In genomic region chr5:37244161-37244560, GRCm38 (mm10) we compare ENCODE assay signal across 8 mouse cellular contexts. TPM values are rescaled to one million over a fixed set of nuclear protein-coding genes. Genes with fewer than 3 reads are reported as not detected.
DNase-seq lines count a peak whose midpoint lies in the region; ATAC-seq and TF ChIP-seq lines count a peak whose summit lies in the region.

No protein-coding gene starts in this region.

- H3K9ac ChIP-seq in hindbrain, embryonic 12.5 days = peak overlapping the region; percentile 88
- peak overlapping the region; percentile 88; the same call in 1 of the 2 replicates for H3K9ac ChIP-seq in midbrain, embryonic 12.5 days (replicated peaks)

- peaks cover 4% of the 10 kb centered on the region for H3K4me1 ChIP-seq in cortical plate, adult 2 months (ENCODE audit: control insufficient read depth, insufficient read depth, low read length)
- peaks cover 60% of the 10 kb centered on the region for H3K4me1 ChIP-seq in hindbrain, embryonic 12.5 days
- peaks cover 58% of the 10 kb centered on the region for H3K4me1 ChIP-seq in midbrain, embryonic 12.5 days

- no peak overlapping the region for H3K27ac ChIP-seq in cortical plate, adult 2 months (ENCODE audit: insufficient read depth, low read length)
- H3K27ac ChIP-seq in hindbrain, embryonic 12.5 days = peak overlapping the region; percentile 98
- peak overlapping the region; percentile 96 for H3K27ac ChIP-seq in midbrain, embryonic 12.5 days (replicated peaks)

- peaks cover 63% of the 10 kb centered on the region for H3K27me3 ChIP-seq in hindbrain, embryonic 12.5 days
- peaks cover 57% of the 10 kb centered on the region for H3K27me3 ChIP-seq in midbrain, embryonic 12.5 days

- H3K4me2 ChIP-seq in hindbrain, embryonic 12.5 days (replicated peaks) = peak overlapping the region; percentile 74
- H3K4me2 ChIP-seq in midbrain, embryonic 12.5 days (replicated peaks) = peak overlapping the region; percentile 79

- no peak for TF ChIP-seq CTCF in brain, embryonic 14.5 days (IDR thresholded peaks at IDR 0.05; ENCODE audit: borderline replicate concordance, extremely low read depth, insufficient read depth, insufficient read length)
- no peak for TF ChIP-seq CTCF in cortical plate, adult 2 months (IDR thresholded peaks at IDR 0.05; ENCODE audit: extremely low read depth, insufficient read depth, low read length)

- H3K36me3 ChIP-seq in hindbrain, embryonic 12.5 days = no peaks in the 10 kb centered on the region
- H3K36me3 ChIP-seq in midbrain, embryonic 12.5 days = no peaks in the 10 kb centered on the region

- peak; percentile 30 for ATAC-seq in hindbrain, embryonic 12.5 days (ENCODE audit: low FRiP score)
- peak; percentile 36 for ATAC-seq in midbrain, embryonic 12.5 days (ENCODE audit: low FRiP score, low read depth)

- peak; percentile 95 for DNase-seq in brain, embryonic 14.5 days (ENCODE audit: low read depth)
- no peak for DNase-seq in thymus, postnatal 25 days
- DNase-seq in urinary bladder, postnatal 14 days (ENCODE audit: low spot score) = no peak
- no peak for DNase-seq in T-cell, adult 2 months (ENCODE audit: low spot score)
- no peak for DNase-seq in urinary bladder, postnatal 25 days (ENCODE audit: low spot score)

- WGBS in hindbrain, embryonic 12.5 days = under 1% methylated on average over 13 of the region's 13 CpGs
- WGBS in midbrain, embryonic 12.5 days = 2% methylated on average over 13 of the region's 13 CpGs

- no peaks in the 10 kb centered on the region for H3K9me3 ChIP-seq in hindbrain, embryonic 12.5 days (replicated peaks)
- H3K9me3 ChIP-seq in midbrain, embryonic 12.5 days = no peaks in the 10 kb centered on the region

- H3K4me3 ChIP-seq in cortical plate, adult 2 months (ENCODE audit: insufficient read depth, low read length) = peak overlapping the region; percentile 94
- H3K4me3 ChIP-seq in hindbrain, embryonic 12.5 days = peak overlapping the region; percentile 74
- peak overlapping the region; percentile 82 for H3K4me3 ChIP-seq in midbrain, embryonic 12.5 days

- no peak for TF ChIP-seq POLR2A in brain, embryonic 14.5 days (IDR thresholded peaks at IDR 0.05; ENCODE audit: borderline replicate concordance, extremely low read depth, insufficient read depth, insufficient read length, poor library complexity, severe bottlenecking)
- TF ChIP-seq POLR2A in cortical plate, adult 2 months (IDR thresholded peaks at IDR 0.05; ENCODE audit: extremely low read depth, insufficient read depth, low read length) = peak; percentile 66; the same call in 1 of the 2 replicates

RNA-seq across cellular contexts. Expression of gene Crmp1, which starts 2.4 kb away (rescaled TPM):
- 866 and 1,134 TPM in 2 replicates for polyA plus RNA-seq in brain, embryonic 14.5 days (2012; rRNA removed)
- 194 and 217 TPM in 2 replicates for polyA plus RNA-seq in cortical plate, adult 2 months (2012; rRNA removed)
- polyA plus RNA-seq in hindbrain, embryonic 12.5 days (2016; fragmentation: Nextera tagmentation; extraction: Ambion mirVana) = 497 and 557 TPM in 2 replicates
- 404 and 454 TPM in 2 replicates for polyA plus RNA-seq in midbrain, embryonic 12.5 days (2016; fragmentation: Nextera tagmentation; extraction: Ambion mirVana)
